Mouse (Mus musculus) testis, adult 2 months (tissue): ENCODE results near the gene Paip2b. TPM values are rescaled to one million over a fixed set of nuclear protein-coding genes. Genes with fewer than 3 reads are reported as not detected.

Experiments
- H3K27ac ChIP-seq: fragments of 200-500 bp; 2 replicates; pipeline ENCODE4 v1.5.1; 2012; ENCODE audit warnings: low read depth, low read length; ENCODE audit not compliant: control insufficient read depth, insufficient read depth
- H3K27me3 ChIP-seq: fragments of 200-500 bp; 2 replicates; pipeline ENCODE4 v1.6.1; 2012; ENCODE audit warnings: mild to moderate bottlenecking, low read length, moderate library complexity; ENCODE audit not compliant: control insufficient read depth, insufficient read depth
- H3K36me3 ChIP-seq: fragments of 200-500 bp; 2 replicates; pipeline ENCODE4 v1.6.1; 2012; ENCODE audit warnings: mild to moderate bottlenecking, low read length; ENCODE audit not compliant: control insufficient read depth, insufficient read depth
- H3K4me1 ChIP-seq: fragments of 200-500 bp; 2 replicates; pipeline ENCODE4 v1.6.1; 2012; ENCODE audit warnings: low read length; ENCODE audit not compliant: control insufficient read depth, insufficient read depth
- H3K4me3 ChIP-seq: fragments of 200-500 bp; 2 replicates; pipeline ENCODE4 v1.5.1; 2012; ENCODE audit warnings: low read depth, mild to moderate bottlenecking, low read length, moderate library complexity, mixed read lengths; ENCODE audit not compliant: control insufficient read depth
- CTCF ChIP-seq: fragments of 200-500 bp; IDR thresholded peaks from 2 replicates; pipeline ENCODE4 v1.5.1; 2012; ENCODE audit warnings: low read depth, mild to moderate bottlenecking, inconsistent platforms, low read length, moderate library complexity; ENCODE audit not compliant: control insufficient read depth, insufficient read depth, insufficient replicate concordance
- POLR2A ChIP-seq: fragments of 200-500 bp; IDR thresholded peaks from 2 replicates; pipeline ENCODE4 v1.6.1; 2012; ENCODE audit warnings: low read depth, mild to moderate bottlenecking, inconsistent platforms, low read length, moderate library complexity; ENCODE audit not compliant: control insufficient read depth
- polyA plus RNA-seq: library from polyadenylated mRNA; depleted of rRNA; stranded (reverse); fragments of >200 nt; gene quantifications from 2 replicates; pipeline ENCODE4 v1.2.3, GENCODE M21; 2012; rRNA removed

Paip2b gene
- polyA plus RNA-seq, result 54.0 and 54.4 TPM in 2 replicates

- no peaks in the 10 kb centered on the region for H3K36me3 ChIP-seq
- H3K4me1 ChIP-seq, result peaks cover 6% of the 10 kb centered on the region; the same call in 1 of the 2 replicates
- H3K27ac ChIP-seq, result peak within 1 kb of the TSS; percentile 83
- TF ChIP-seq CTCF (peak; percentile 10; the same call in 1 of the 2 replicates), POLR2A (peak; percentile 99)
- no peaks in the 10 kb centered on the region for H3K27me3 ChIP-seq
- peak within 1 kb of the TSS; percentile 85 for H3K4me3 ChIP-seq
Observed at GRCm38 (mm10) chr6:83831606-83832123, at the start of gene Paip2b. Gene Paip2b, minus strand, starts transcription at chr6:83831741.

GRCm38 (mm10) chr6:83879815-83880214 is 48.3 kb upstream of the Paip2b start:
- Histone ChIP-seq H3K27me3 (no peaks in the 10 kb centered on the region), H3K4me3 (no peak overlapping the region), H3K4me1 (no peaks in the 10 kb centered on the region), H3K36me3 (no peaks in the 10 kb centered on the region), H3K27ac (no peak overlapping the region)
- no peak for TF ChIP-seq POLR2A
- no peak for TF ChIP-seq CTCF

GRCm38 (mm10) chr6:83867598-83868585 is 36.4 kb upstream of the Paip2b start:
- peaks cover 8% of the 10 kb centered on the region for H3K4me1 ChIP-seq
- H3K4me3 ChIP-seq, result peak overlapping the region; percentile 97
- TF ChIP-seq POLR2A (peak; percentile 28; the same call in 1 of the 2 replicates), CTCF (no peak)
- peak overlapping the region; percentile 85 for H3K27ac ChIP-seq
- no peaks in the 10 kb centered on the region for H3K27me3 ChIP-seq
- no peaks in the 10 kb centered on the region for H3K36me3 ChIP-seq

- no peaks in the 10 kb centered on the region for H3K36me3 ChIP-seq
- peak within 1 kb of the TSS; percentile 97 for H3K4me3 ChIP-seq
- peaks cover 8% of the 10 kb centered on the region for H3K4me1 ChIP-seq
- H3K27me3 ChIP-seq, result no peaks in the 10 kb centered on the region
- peak within 1 kb of the TSS; percentile 85 for H3K27ac ChIP-seq
- TF ChIP-seq POLR2A, result peak; percentile 78
- TF ChIP-seq CTCF, result no peak
Observed at GRCm38 (mm10) chr6:83866954-83867597, 35.5 kb upstream of the Paip2b start, which contains the start of gene Zfp638. Gene Zfp638, plus strand, starts transcription at chr6:83867109.

GRCm38 (mm10) chr6:83866423-83866822 is 34.9 kb upstream of the Paip2b start:
- peak overlapping the region; percentile 38; the same call in 1 of the 2 replicates for H3K4me3 ChIP-seq

GRCm38 (mm10) chr6:83863538-83863937 is 32.0 kb upstream of the Paip2b start:
- Histone ChIP-seq H3K4me3 (no peak overlapping the region), H3K4me1 (peaks cover 8% of the 10 kb centered on the region), H3K27me3 (no peaks in the 10 kb centered on the region), H3K36me3 (no peaks in the 10 kb centered on the region), H3K27ac (no peak overlapping the region)
- TF ChIP-seq POLR2A, result no peak
- TF ChIP-seq CTCF, result no peak

More at GRCm38 (mm10) chr6:83866423-83866822, 34.9 kb upstream of the Paip2b start:
- H3K27ac ChIP-seq, result no peak overlapping the region
- TF ChIP-seq POLR2A, result no peak
- no peak for TF ChIP-seq CTCF
- peaks cover 8% of the 10 kb centered on the region for H3K4me1 ChIP-seq
- no peaks in the 10 kb centered on the region for H3K27me3 ChIP-seq
- no peaks in the 10 kb centered on the region for H3K36me3 ChIP-seq
